Mouse (Mus musculus) myocyte (in vitro differentiated cells): ENCODE data around the gene Arel1. TPM values are rescaled to one million over a fixed set of nuclear protein-coding genes. Genes with fewer than 3 reads are reported as not detected.

Experiments
- H3K27me3 ChIP-seq: one replicate; pipeline ENCODE4 v1.6.1; 2011; ENCODE audit not compliant: control insufficient read depth, insufficient read depth, insufficient read length
- H3K36me3 ChIP-seq: one replicate; pipeline ENCODE4 v1.6.1; 2011; ENCODE audit not compliant: control insufficient read depth, insufficient read depth
- H3K4me2 ChIP-seq: one replicate; pipeline ENCODE4 v1.6.1; 2011; ENCODE audit warnings: low read depth, control low read depth
- H3K4me3 ChIP-seq: one replicate; pipeline ENCODE4 v1.5.1; 2011; ENCODE audit warnings: mild to moderate bottlenecking, control low read depth, moderate library complexity
- H3K79me2 ChIP-seq: one replicate; pipeline ENCODE4 v1.6.1; 2011; ENCODE audit not compliant: control insufficient read depth, insufficient read depth
- H3ac ChIP-seq: one replicate; pipeline ENCODE4 v1.6.1; 2011; ENCODE audit not compliant: control insufficient read depth, insufficient read length
- CEBPB ChIP-seq: IDR thresholded peaks from 2 replicates; pipeline ENCODE4 v1.6.1; 2011; ENCODE audit warnings: mild to moderate bottlenecking, moderate library complexity; ENCODE audit not compliant: poor library complexity, insufficient read depth, severe bottlenecking
- E2F4 ChIP-seq: IDR thresholded peaks from one replicate; pipeline ENCODE4 v1.6.1; 2011; ENCODE audit warnings: mild to moderate bottlenecking, control low read depth, moderate library complexity; ENCODE audit not compliant: insufficient read depth
- MAX ChIP-seq: IDR thresholded peaks from one replicate; pipeline ENCODE4 v1.6.1; 2011; ENCODE audit warnings: low read depth, mild to moderate bottlenecking, control low read depth
- MYOD1 ChIP-seq, 3 experiments: IDR thresholded peaks; one replicate each; pipeline ENCODE4 v1.6.1; 2011; ENCODE audit warnings: control low read depth in 2 of 3, low read depth in 2 of 3, mild to moderate bottlenecking in 2 of 3, moderate library complexity in 1 of 3; ENCODE audit not compliant: insufficient read length in 2 of 3, control insufficient read depth in 1 of 3
- MYOG ChIP-seq, 3 experiments: IDR thresholded peaks; one replicate each; pipeline ENCODE4 v1.6.1; 2011; ENCODE audit warnings: control low read depth in 2 of 3, low read depth in 2 of 3, mild to moderate bottlenecking in 2 of 3; ENCODE audit not compliant: insufficient read length in 2 of 3, control insufficient read depth in 1 of 3, insufficient read depth in 1 of 3
- POLR2A ChIP-seq: IDR thresholded peaks from one replicate; pipeline ENCODE4 v1.6.1; 2011; ENCODE audit warnings: low read depth, mild to moderate bottlenecking, control low read depth, moderate library complexity; ENCODE audit not compliant: insufficient read length
- POLR2AphosphoS2 ChIP-seq: IDR thresholded peaks from one replicate; pipeline ENCODE4 v1.6.1; 2011; ENCODE audit warnings: low read depth, control low read depth; ENCODE audit not compliant: insufficient read length
- REST ChIP-seq: IDR thresholded peaks from one replicate; pipeline ENCODE4 v1.6.1; 2011; ENCODE audit warnings: mild to moderate bottlenecking, control low read depth, moderate library complexity; ENCODE audit not compliant: insufficient read depth, insufficient read length
- SRF ChIP-seq: IDR thresholded peaks from one replicate; pipeline ENCODE4 v1.6.1; 2011; ENCODE audit warnings: low read depth; ENCODE audit not compliant: control insufficient read depth, insufficient read length
- TCF12 ChIP-seq: IDR thresholded peaks from one replicate; pipeline ENCODE4 v1.6.1; 2011; ENCODE audit warnings: mild to moderate bottlenecking, control low read depth; ENCODE audit not compliant: poor library complexity, insufficient read depth, severe bottlenecking
- TCF3 ChIP-seq: IDR thresholded peaks from one replicate; pipeline ENCODE4 v1.6.1; 2011; ENCODE audit warnings: low read depth, control low read depth; ENCODE audit not compliant: insufficient read length
- USF1 ChIP-seq: IDR thresholded peaks from one replicate; pipeline ENCODE4 v1.6.1; 2011; ENCODE audit warnings: low read depth, mild to moderate bottlenecking, control low read depth, moderate library complexity
- polyA plus RNA-seq: library from polyadenylated mRNA; unstranded; fragments of >200 nt; fragmentation: generic; extraction: Trizol; gene quantifications from one replicate; pipeline ENCODE4 v1.2.1, GENCODE M21; 2012; ENCODE audit warnings: missing spikeins

The Arel1 gene
- polyA plus RNA-seq, 1 experiment = 17.4 TPM

GRCm38 (mm10) chr12:84884423-84885076 is 86.2 kb downstream of the Arel1 start:
- H3K4me3 ChIP-seq = no peak overlapping the region
- H3K27me3 ChIP-seq = no peaks in the 10 kb centered on the region
- TF ChIP-seq MYOD1 (IDR thresholded peaks at IDR 0.05; ENCODE audit: control insufficient read depth in 1 of 3, insufficient read length in 2 of 3, low read depth in 2 of 3) = peak in 2 of 3 experiments; percentile 53 to 85
- no peak for TF ChIP-seq SRF
- H3K36me3 ChIP-seq = no peaks in the 10 kb centered on the region
- no peaks in the 10 kb centered on the region for H3K79me2 ChIP-seq
- peak overlapping the region; percentile 28 for H3K4me2 ChIP-seq
- no peak overlapping the region for H3ac ChIP-seq

GRCm38 (mm10) chr12:84882796-84883195 is 87.9 kb downstream of the Arel1 start:
- Histone ChIP-seq H3K79me2 (no peaks in the 10 kb centered on the region), H3ac (no peak overlapping the region), H3K4me3 (no peak overlapping the region), H3K36me3 (no peaks in the 10 kb centered on the region), H3K27me3 (no peaks in the 10 kb centered on the region), H3K4me2 (no peak overlapping the region)
- TF ChIP-seq SRF (no peak), MYOD1 (IDR thresholded peaks at IDR 0.05; ENCODE audit: control insufficient read depth in 1 of 3, insufficient read length in 2 of 3, low read depth in 2 of 3) (no peak), CEBPB (no peak), MAX (no peak), E2F4 (no peak), TCF3 (no peak), TCF12 (no peak), REST (no peak), POLR2A (no peak), MYOG (IDR thresholded peaks at IDR 0.05; ENCODE audit: control insufficient read depth in 1 of 3, insufficient read depth in 1 of 3, insufficient read length in 2 of 3, low read depth in 2 of 3) (no peak), POLR2AphosphoS2 (no peak), USF1 (no peak)

- Histone ChIP-seq H3K79me2 (no peaks in the 10 kb centered on the region), H3K4me2 (peak overlapping the region; percentile 70), H3K4me3 (no peak overlapping the region), H3K27me3 (no peaks in the 10 kb centered on the region), H3K36me3 (no peaks in the 10 kb centered on the region), H3ac (no peak overlapping the region)
- TF ChIP-seq TCF12 (no peak), POLR2AphosphoS2 (no peak), POLR2A (no peak), MYOD1 (IDR thresholded peaks at IDR 0.05; ENCODE audit: control insufficient read depth in 1 of 3, insufficient read length in 2 of 3, low read depth in 2 of 3) (no peak), E2F4 (no peak)
Observed at GRCm38 (mm10) chr12:84880091-84880490, 90.6 kb downstream of the Arel1 start.

- peak within 1 kb of the TSS; percentile 17 for H3ac ChIP-seq
- H3K4me3 ChIP-seq = peak within 1 kb of the TSS; percentile 37
- no peaks in the 10 kb centered on the region for H3K36me3 ChIP-seq
- H3K27me3 ChIP-seq = no peaks in the 10 kb centered on the region
- H3K4me2 ChIP-seq = peak within 1 kb of the TSS; percentile 86
- H3K79me2 ChIP-seq = no peaks in the 10 kb centered on the region
- TF ChIP-seq MYOD1 (IDR thresholded peaks at IDR 0.05; ENCODE audit: control insufficient read depth in 1 of 3, insufficient read length in 2 of 3, low read depth in 2 of 3) = peak in 2 of 3 experiments; percentile 63
- peak; percentile 58 for TF ChIP-seq POLR2A
- TF ChIP-seq POLR2AphosphoS2 = no peak
- TF ChIP-seq MYOG (IDR thresholded peaks at IDR 0.05; ENCODE audit: control insufficient read depth in 1 of 3, insufficient read depth in 1 of 3, insufficient read length in 2 of 3, low read depth in 2 of 3) = peak in 2 of 3 experiments; percentile 70 to 79
Observed at GRCm38 (mm10) chr12:84876481-84877121, 94.1 kb downstream of the Arel1 start, which contains the start of gene Ltbp2. Ltbp2 (minus strand) TSS chr12:84876532.

GRCm38 (mm10) chr12:84875761-84876480 is 94.8 kb downstream of the Arel1 start:
- Histone ChIP-seq H3ac (peak overlapping the region; percentile 17), H3K79me2 (no peaks in the 10 kb centered on the region), H3K4me3 (peak overlapping the region; percentile 37), H3K4me2 (peak overlapping the region; percentile 86), H3K27me3 (no peaks in the 10 kb centered on the region), H3K36me3 (no peaks in the 10 kb centered on the region)
- peak in 2 of 3 experiments; percentile 74 to 81 for TF ChIP-seq MYOG (IDR thresholded peaks at IDR 0.05; ENCODE audit: control insufficient read depth in 1 of 3, insufficient read depth in 1 of 3, insufficient read length in 2 of 3, low read depth in 2 of 3)
- no peak for TF ChIP-seq TCF12
- TF ChIP-seq USF1 = no peak
- no peak for TF ChIP-seq POLR2AphosphoS2
- TF ChIP-seq TCF3 = no peak
- peak in 2 of 3 experiments; percentile 65 to 78 for TF ChIP-seq MYOD1 (IDR thresholded peaks at IDR 0.05; ENCODE audit: control insufficient read depth in 1 of 3, insufficient read length in 2 of 3, low read depth in 2 of 3)
- no peak for TF ChIP-seq E2F4
- TF ChIP-seq REST = no peak
- no peak for TF ChIP-seq SRF
- peak; percentile 26 for TF ChIP-seq POLR2A
- TF ChIP-seq MAX = no peak
